Mouse (Mus musculus) heart, postnatal 36 days (tissue): ENCODE results near the gene Tmem150a. TPM values are rescaled to one million over a fixed set of nuclear protein-coding genes. Genes with fewer than 3 reads are reported as not detected.
A peak's percentile ranks its signal among the peaks of the same experiment; 100 is the strongest.

Experiments used
- DNase-seq, 2 experiments: peaks; one replicate each; pipeline ENCODE4 v3.0.0; 2021 to 2022
- intact Hi-C: fragments of 180-260 bp; cut with DNase I; formaldehyde crosslinking; loops from one replicate; pipeline ENCODE4 v1.15.1; 2025
- total RNA-seq, 2 experiments: library from RNA; stranded (reverse); gene quantifications; 2 replicates each; pipeline ENCODE4 v1.2.3; 2021

Gene Tmem150a
- total RNA-seq, 2 experiments from 2014 or later = 19.3 to 22.6 TPM

DNA sequence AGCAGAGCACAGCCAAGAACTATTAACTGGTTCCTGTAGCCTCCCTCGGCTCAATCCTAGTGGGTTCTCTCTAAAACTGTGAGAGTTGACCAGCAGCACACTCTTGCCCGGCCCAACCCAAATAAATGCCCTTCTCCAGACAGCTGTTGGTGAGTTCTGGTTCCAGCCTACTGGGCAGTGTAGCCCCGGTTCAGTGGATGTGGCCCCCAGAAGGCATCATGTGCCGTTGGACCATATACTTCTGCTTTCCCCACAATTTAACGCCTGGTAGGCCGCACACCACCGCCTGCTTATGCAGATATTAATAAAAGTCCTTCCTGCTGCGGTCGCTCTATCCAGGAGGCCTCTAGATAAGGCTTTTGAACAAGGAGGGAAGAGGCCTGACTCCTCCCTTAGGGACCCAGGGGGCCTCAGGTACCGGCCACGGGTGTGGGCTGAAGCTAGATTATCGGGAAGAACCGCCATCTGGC, 34.3 kb downstream of the Tmem150a start:
- intact Hi-C loops = no loop called here
- no peak for DNase-seq

DNA sequence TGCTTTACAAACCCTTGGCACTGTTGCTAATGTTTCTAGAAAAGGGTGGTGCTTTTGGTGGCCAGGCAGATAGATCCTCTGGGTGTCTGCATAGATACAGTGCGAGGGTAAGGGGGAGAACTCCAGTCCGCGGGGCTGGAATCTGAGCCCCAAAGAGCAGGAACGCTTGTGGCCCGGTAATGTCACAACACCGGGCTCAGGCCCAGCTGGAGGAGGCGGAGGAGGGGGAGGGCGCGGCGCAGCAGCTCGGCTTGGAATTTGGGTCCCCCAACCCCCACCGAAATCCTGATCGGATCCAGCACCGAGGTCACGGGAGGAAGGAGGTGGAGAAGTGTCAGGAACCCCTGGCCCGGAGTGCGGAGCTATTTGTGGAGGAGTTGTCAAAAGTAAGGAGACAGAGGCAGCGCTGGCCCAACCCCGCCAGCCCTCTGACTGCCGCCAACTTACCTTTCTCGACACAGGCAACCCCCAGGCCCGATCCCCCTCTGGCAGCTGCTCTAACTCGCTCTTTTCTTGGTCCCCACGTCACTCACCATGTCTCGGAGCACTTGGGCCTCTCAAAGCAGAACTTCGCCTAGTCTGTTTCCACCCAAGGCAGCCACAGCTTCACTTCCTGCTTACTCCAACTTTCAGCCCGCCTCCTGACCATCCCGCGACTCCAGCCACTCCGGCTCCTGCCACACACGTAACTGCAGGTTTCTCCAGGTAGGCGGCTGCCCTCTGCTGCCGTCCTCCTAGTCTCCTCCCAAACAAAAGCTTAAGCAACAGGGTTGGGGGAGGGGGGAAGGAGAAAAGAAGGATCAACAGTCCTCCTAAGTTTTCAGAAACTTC, 34.9 kb downstream of the Tmem150a start, which contains the start of gene Vamp8:
TSS of gene Vamp8 (minus strand) at position 763 of the 831 bp plus-strand sequence.
- intact Hi-C loops = loop anchor here (5.0 kb wide), 1 partner anchor 113 kb away; no protein-coding TSS in a partner anchor
- peak; percentile 89 to 93 for DNase-seq

DNA sequence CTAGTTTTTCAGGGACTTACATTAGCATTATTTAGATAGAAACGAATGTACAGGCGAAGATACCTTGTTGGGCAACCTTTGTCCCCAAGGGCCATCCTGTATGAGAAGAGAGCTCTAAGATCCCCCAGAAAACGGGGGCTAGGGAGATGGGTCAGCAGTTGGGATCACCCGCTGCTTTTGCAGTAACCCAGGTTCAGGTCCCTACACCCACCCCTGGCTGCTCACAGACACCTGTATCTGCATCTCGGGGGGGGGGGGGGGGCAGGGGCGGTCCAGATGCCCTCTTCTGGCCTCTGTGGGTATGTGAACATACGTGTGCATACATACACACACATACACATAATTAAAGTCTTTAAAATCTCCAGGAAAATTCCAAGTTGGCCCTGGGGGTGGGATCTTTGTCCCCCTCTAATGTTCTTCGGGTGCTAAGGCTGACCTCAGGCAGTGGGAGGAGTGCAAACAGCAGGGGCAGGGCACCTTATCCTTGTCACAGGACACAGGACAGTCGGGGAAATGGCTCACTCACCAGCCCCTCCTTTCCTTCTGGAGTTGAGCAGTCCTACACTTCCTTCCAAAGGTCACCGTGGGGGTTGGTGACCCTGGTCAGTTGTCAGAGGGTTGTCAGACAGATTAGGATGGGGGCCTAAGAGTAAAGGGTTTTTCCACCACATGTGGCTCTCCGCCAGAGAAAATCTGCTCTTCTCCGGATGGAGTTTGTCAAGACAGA, 35.7 kb downstream of the Tmem150a start:
- intact Hi-C loops = loop anchor here (5.0 kb wide), 1 partner anchor 114 kb away; no protein-coding TSS in a partner anchor
- peak; percentile 72 to 73 for DNase-seq

GRCm38 (mm10) chr6:72392341-72392740, 37.1 kb downstream of the Tmem150a start:
- intact Hi-C loops = loop anchor here (5.0 kb wide), 1 partner anchor 115 kb away; no protein-coding TSS in a partner anchor
- DNase-seq = no peak

DNA sequence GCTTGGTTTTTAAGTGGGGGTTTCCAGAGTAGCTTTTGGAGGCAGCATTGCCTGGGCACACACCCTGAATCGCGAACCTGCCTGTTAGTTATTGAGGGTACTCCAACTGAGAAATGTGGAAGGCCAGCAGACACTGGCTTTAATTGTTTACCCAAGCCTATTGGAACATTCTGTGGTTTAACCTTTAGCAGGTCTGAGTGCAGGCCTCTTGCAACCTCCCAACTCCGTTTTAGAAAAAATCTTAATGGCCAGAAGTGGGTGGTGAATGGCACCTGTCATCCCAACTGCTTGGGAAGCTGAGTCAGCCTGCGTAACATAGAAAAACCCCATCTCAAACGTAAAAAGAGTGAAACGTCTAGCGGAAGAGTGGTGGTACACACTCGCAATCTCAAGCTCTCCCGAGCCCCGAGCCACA, 41.6 kb downstream of the Tmem150a start:
- intact Hi-C loops = no loop called here
- DNase-seq = no peak

GRCm38 (mm10) chr6:72399967-72400366, 44.7 kb downstream of the Tmem150a start:
- intact Hi-C loops = loop anchor here (10.0 kb wide), 1 partner anchor 215 kb away; no protein-coding TSS in a partner anchor
- no peak for DNase-seq

- peak; percentile 80 to 87 for DNase-seq
- intact Hi-C loops = loop anchor here (10.0 kb wide), 1 partner anchor 217 kb away; no protein-coding TSS in a partner anchor
Measured at GRCm38 (mm10) chr6:72401875-72402274, 46.6 kb downstream of the Tmem150a start.

DNA sequence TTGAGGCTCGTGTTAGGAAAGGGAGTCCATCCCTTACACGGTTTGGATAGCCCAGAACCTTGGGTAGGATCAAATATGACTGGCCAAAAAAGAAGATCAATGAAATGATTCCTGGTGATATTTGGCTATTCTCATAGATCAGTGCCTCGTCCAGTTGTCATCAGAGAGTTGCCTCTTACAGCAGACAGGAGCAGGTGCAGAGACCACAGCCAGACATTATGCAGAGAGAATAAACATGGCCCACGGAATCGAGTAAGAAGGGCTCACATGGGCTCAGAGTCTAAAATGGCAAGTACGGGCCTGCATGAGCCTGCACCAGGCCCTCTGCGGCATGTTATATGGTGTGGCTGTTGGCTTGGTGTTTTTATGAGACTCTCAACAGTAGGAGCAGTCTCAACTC, 50.1 kb downstream of the Tmem150a start:
- no peak for DNase-seq
- intact Hi-C loops = loop anchor here (5.0 to 10.0 kb wide), 2 partner anchors 118 to 221 kb away; no protein-coding TSS in a partner anchor

- peak; percentile 76 to 88 for DNase-seq
- intact Hi-C loops = loop anchor here (2.0 to 10.0 kb wide), 3 partner anchors 44 to 222 kb away; no protein-coding TSS in a partner anchor
Measured at GRCm38 (mm10) chr6:72407119-72407518, 51.9 kb downstream of the Tmem150a start.

Other genes starting within 250 kb of the Tmem150a start
- gene Atoh8, start 119.9 kb upstream of the Tmem150a start, total RNA-seq = 10 to 100 TPM in 1 of 2 experiments, 1 to 10 TPM in 1; 10.0 to 11.4 TPM
- gene Sftpb, start 50.8 kb upstream of the Tmem150a start, total RNA-seq = not detected
- gene Usp39, start 10.3 kb upstream of the Tmem150a start, total RNA-seq = 10 to 100 TPM; 14.7 to 16.6 TPM
- gene 0610030E20Rik, start 8.1 kb upstream of the Tmem150a start, total RNA-seq = 10 to 100 TPM in 1 of 2 experiments, 1 to 10 TPM in 1; 9.8 to 11.3 TPM
- 10 to 100 TPM; 42.8 to 47.6 TPM for gene Rnf181, start 11.5 kb downstream of the Tmem150a start, total RNA-seq
- 10 to 100 TPM; 67.4 to 72.6 TPM for gene Vamp5, start 25.0 kb downstream of the Tmem150a start, total RNA-seq
- 10 to 100 TPM; 75.7 to 81.5 TPM for gene Vamp8, start 35.3 kb downstream of the Tmem150a start, total RNA-seq
- 10 to 100 TPM; 31.1 to 31.7 TPM for gene Ggcx, start 58.9 kb downstream of the Tmem150a start, total RNA-seq
- 100 to 1,000 TPM in 1 of 2 experiments, 10 to 100 TPM in 1; 81.3 to 164 TPM for gene Mat2a, start 84.1 kb downstream of the Tmem150a start, total RNA-seq
- gene Sh2d6, start 166.3 kb downstream of the Tmem150a start, total RNA-seq = under 1 TPM; 0.33 to 0.35 TPM
- 10 to 100 TPM in 1 of 2 experiments, 1 to 10 TPM in 1; 9.0 to 10.3 TPM for gene Capg, start 188.9 kb downstream of the Tmem150a start, total RNA-seq
- gene Elmod3, start 243.0 kb downstream of the Tmem150a start, total RNA-seq = 10 to 100 TPM; 13.8 to 20.0 TPM
- 100 to 1,000 TPM; 185 to 218 TPM for gene Retsat, start 243.0 kb downstream of the Tmem150a start, total RNA-seq